Mouse (Mus musculus): ENCODE data around the gene Il27ra.

The Il27ra gene

GRCm38 (mm10) chr8:84066291-84066930 lies 24.0 kb upstream of the Il27ra start, which contains the start of gene Rfx1:
TSS of gene Rfx1 (plus strand) at chr8:84066834.
- in situ Hi-C loops (cut with MboI, MseI), result no loop called here

GRCm38 (mm10) chr8:84065457-84066072 lies 23.2 kb upstream of the Il27ra start:
- in situ Hi-C loops (cut with MboI, MseI), result no loop called here

- in situ Hi-C loops (cut with MboI, MseI), result no loop called here
Measured at GRCm38 (mm10) chr8:84065037-84065436, 22.6 kb upstream of the Il27ra start, which contains the start of gene Gm10643. TSS of gene Gm10643 (minus strand) at chr8:84065137.

- in situ Hi-C loops (cut with MboI, MseI), result no loop called here
Measured at GRCm38 (mm10) chr8:84063861-84064610, 21.6 kb upstream of the Il27ra start.

- in situ Hi-C loops (cut with MboI, MseI), result no loop called here
Measured at GRCm38 (mm10) chr8:84060245-84060644, 17.9 kb upstream of the Il27ra start.

GRCm38 (mm10) chr8:84059226-84059625 lies 16.8 kb upstream of the Il27ra start:
- in situ Hi-C loops (cut with MboI, MseI), result no loop called here

GRCm38 (mm10) chr8:84057827-84058226 lies 15.4 kb upstream of the Il27ra start:
- in situ Hi-C loops (cut with MboI, MseI), result no loop called here

GRCm38 (mm10) chr8:84053229-84053628 lies 10.8 kb upstream of the Il27ra start:
- in situ Hi-C loops (cut with MboI, MseI), result no loop called here

- in situ Hi-C loops (cut with MboI, MseI), result no loop called here
Measured at GRCm38 (mm10) chr8:84052746-84053145, 10.4 kb upstream of the Il27ra start.

GRCm38 (mm10) chr8:84048171-84048570 lies 5.8 kb upstream of the Il27ra start:
- in situ Hi-C loops (cut with MboI, MseI), result no loop called here

- in situ Hi-C loops (cut with MboI, MseI), result no loop called here
Measured at GRCm38 (mm10) chr8:84046505-84046904, 4.1 kb upstream of the Il27ra start.

GRCm38 (mm10) chr8:84044900-84045299 lies 2.5 kb upstream of the Il27ra start, which contains the start of gene Rln3:
TSS of gene Rln3 (minus strand) at chr8:84045000.
- in situ Hi-C loops (cut with MboI, MseI), result no loop called here

GRCm38 (mm10) chr8:84044103-84044502 lies 1.7 kb upstream of the Il27ra start:
- in situ Hi-C loops (cut with MboI, MseI), result no loop called here

- in situ Hi-C loops (cut with MboI, MseI), result no loop called here
Measured at GRCm38 (mm10) chr8:84042948-84043342, 556 bp upstream of the Il27ra start.

GRCm38 (mm10) chr8:84039050-84039449 lies 3.3 kb downstream of the Il27ra start:
- in situ Hi-C loops (cut with MboI, MseI), result loop anchor here (10.0 kb wide), 1 partner anchor 126 kb away; no protein-coding TSS in a partner anchor

GRCm38 (mm10) chr8:84038015-84038414 lies 4.4 kb downstream of the Il27ra start:
- in situ Hi-C loops (cut with MboI, MseI), result loop anchor here (10.0 kb wide), 1 partner anchor 127 kb away; no protein-coding TSS in a partner anchor

- in situ Hi-C loops (cut with MboI, MseI), result loop anchor here (10.0 kb wide), 1 partner anchor 132 kb away; no protein-coding TSS in a partner anchor
Measured at GRCm38 (mm10) chr8:84032777-84033176, 9.6 kb downstream of the Il27ra start.

- in situ Hi-C loops (cut with MboI, MseI), result loop anchor here (5.0 kb wide), 1 partner anchor 58 kb away; no protein-coding TSS in a partner anchor
Measured at GRCm38 (mm10) chr8:84029272-84029671, 13.1 kb downstream of the Il27ra start.

GRCm38 (mm10) chr8:84027449-84027848 lies 14.9 kb downstream of the Il27ra start:
- in situ Hi-C loops (cut with MboI, MseI), result loop anchor here (5.0 kb wide), 1 partner anchor 60 kb away; no protein-coding TSS in a partner anchor

GRCm38 (mm10) chr8:84025863-84026262 lies 16.5 kb downstream of the Il27ra start:
- in situ Hi-C loops (cut with MboI, MseI), result loop anchor here (5.0 kb wide), 1 partner anchor 61 kb away; no protein-coding TSS in a partner anchor

GRCm38 (mm10) chr8:84024171-84024570 lies 18.2 kb downstream of the Il27ra start:
- in situ Hi-C loops (cut with MboI, MseI), result no loop called here

- in situ Hi-C loops (cut with MboI, MseI), result no loop called here
Measured at GRCm38 (mm10) chr8:84023631-84024030, 18.8 kb downstream of the Il27ra start.

Measured in T-helper 2 cell (primary cell).